Mouse (Mus musculus): ENCODE measurements around the gene Rictor.

Rictor gene

GRCm38 (mm10) chr15:6707936-6708525 is at the start of gene Rictor:
Rictor (plus strand) TSS chr15:6708379.
- DNase-seq (ENCODE audit: low spot score) = peak; percentile 91

GRCm38 (mm10) chr15:6661951-6662350 is 46.2 kb upstream of the Rictor start:
- DNase-seq (ENCODE audit: low spot score) = no peak

- no peak for DNase-seq (ENCODE audit: low spot score)
Measured at GRCm38 (mm10) chr15:6663991-6664390, 44.2 kb upstream of the Rictor start.

GRCm38 (mm10) chr15:6666072-6666471 is 42.1 kb upstream of the Rictor start:
- peak; percentile 19 for DNase-seq (ENCODE audit: low spot score)

GRCm38 (mm10) chr15:6668793-6669437 is 39.3 kb upstream of the Rictor start:
- peak; percentile 56 for DNase-seq (ENCODE audit: low spot score)

- no peak for DNase-seq (ENCODE audit: low spot score)
Measured at GRCm38 (mm10) chr15:6678479-6678878, 29.7 kb upstream of the Rictor start.

GRCm38 (mm10) chr15:6702164-6702563 is 6.0 kb upstream of the Rictor start:
- DNase-seq (ENCODE audit: low spot score) = no peak

- DNase-seq (ENCODE audit: low spot score) = peak; percentile 20
Measured at GRCm38 (mm10) chr15:6705351-6705901, 2.8 kb upstream of the Rictor start.

- peak; percentile 82 for DNase-seq (ENCODE audit: low spot score)
Measured at GRCm38 (mm10) chr15:6707551-6707935, 636 bp upstream of the Rictor start.

- DNase-seq (ENCODE audit: low spot score) = peak; percentile 48
Measured at GRCm38 (mm10) chr15:6708526-6709441, 605 bp downstream of the Rictor start.

GRCm38 (mm10) chr15:6709618-6710017 is 1.4 kb downstream of the Rictor start:
- no peak for DNase-seq (ENCODE audit: low spot score)

GRCm38 (mm10) chr15:6710341-6710740 is 2.2 kb downstream of the Rictor start:
- no peak for DNase-seq (ENCODE audit: low spot score)

GRCm38 (mm10) chr15:6711226-6711625 is 3.0 kb downstream of the Rictor start:
- DNase-seq (ENCODE audit: low spot score) = no peak

- DNase-seq (ENCODE audit: low spot score) = no peak
Measured at GRCm38 (mm10) chr15:6714819-6715218, 6.6 kb downstream of the Rictor start.

- DNase-seq (ENCODE audit: low spot score) = no peak
Measured at GRCm38 (mm10) chr15:6715237-6715636, 7.1 kb downstream of the Rictor start.

GRCm38 (mm10) chr15:6721385-6721784 is 13.2 kb downstream of the Rictor start:
- DNase-seq (ENCODE audit: low spot score) = no peak

- no peak for DNase-seq (ENCODE audit: low spot score)
Measured at GRCm38 (mm10) chr15:6721802-6722201, 13.6 kb downstream of the Rictor start.

GRCm38 (mm10) chr15:6722405-6723176 is 14.4 kb downstream of the Rictor start:
- no peak for DNase-seq (ENCODE audit: low spot score)

- DNase-seq (ENCODE audit: low spot score) = no peak
Measured at GRCm38 (mm10) chr15:6723338-6723737, 15.2 kb downstream of the Rictor start.

GRCm38 (mm10) chr15:6724442-6724841 is 16.3 kb downstream of the Rictor start:
- no peak for DNase-seq (ENCODE audit: low spot score)

- DNase-seq (ENCODE audit: low spot score) = no peak
Measured at GRCm38 (mm10) chr15:6726130-6726808, 18.1 kb downstream of the Rictor start.
